Mouse (Mus musculus) CH12.LX (cell line): ENCODE results near the gene Pou2af1. TPM values are rescaled to one million over a fixed set of nuclear protein-coding genes. Genes with fewer than 3 reads are reported as not detected.
A peak's percentile ranks its signal among the peaks of the same experiment; 100 is the strongest.

ENCODE experiments used
- DNase-seq: peaks from one replicate; pipeline ENCODE4 v3.0.0-alpha.2; 2013; ENCODE audit errors: extremely low read depth
- H3K27ac ChIP-seq: 2 replicates; pipeline ENCODE4 v1.5.1; 2012; ENCODE audit warnings: low read depth, mild to moderate bottlenecking, control low read depth, moderate library complexity; ENCODE audit not compliant: insufficient read depth
- H3K27me3 ChIP-seq: replicated peaks from 2 replicates; pipeline ENCODE3; 2012; ENCODE audit warnings: inconsistent platforms
- H3K36me3 ChIP-seq, 2 experiments: replicated peaks in 1 of 2; 2 replicates each; pipeline versions ENCODE3 to v1.6.1; 2012; ENCODE audit warnings: inconsistent platforms in 1 of 2, low read length in 1 of 2, mild to moderate bottlenecking in 1 of 2, mixed read lengths in 1 of 2, moderate library complexity in 1 of 2; ENCODE audit not compliant: control insufficient read depth in 1 of 2, insufficient read depth in 1 of 2
- H3K4me1 ChIP-seq, 2 experiments: 2 replicates each; pipeline ENCODE4 v1.6.1; 2012; ENCODE audit warnings: inconsistent platforms in 1 of 2, moderate library complexity in 1 of 2; ENCODE audit not compliant: insufficient read depth in 2 of 2, control insufficient read depth in 1 of 2
- H3K4me2 ChIP-seq: 2 replicates; pipeline ENCODE4 v1.6.1; 2012; ENCODE audit warnings: low read depth, mild to moderate bottlenecking, control low read depth; ENCODE audit not compliant: poor library complexity, insufficient read depth, severe bottlenecking
- H3K4me3 ChIP-seq, 3 experiments: fragments of 150-350 bp in 1 of 3; sonication (generic) in 1 of 3; replicated peaks in 1 of 3; 2 replicates each; pipeline versions ENCODE3 to v1.5.1; 2011 to 2012; ENCODE audit warnings: low read depth in 2 of 3, low read length in 2 of 3, mild to moderate bottlenecking in 2 of 3, moderate library complexity in 2 of 3, control low read depth in 1 of 3, improper control_type of control experiment in 1 of 3, inconsistent platforms in 1 of 3, mixed read lengths in 1 of 3; ENCODE audit not compliant: poor library complexity in 1 of 3
- H3K79me2 ChIP-seq: replicated peaks from 2 replicates; pipeline ENCODE4 v1.6.1; 2012; ENCODE audit warnings: mild to moderate bottlenecking, moderate library complexity; ENCODE audit not compliant: control insufficient read depth, poor library complexity, insufficient read depth, severe bottlenecking; ENCODE audit errors: extremely low read depth
- H3K9ac ChIP-seq: 2 replicates; pipeline ENCODE4 v1.6.1; 2012; ENCODE audit warnings: low read depth, mild to moderate bottlenecking, control low read depth, moderate library complexity; ENCODE audit not compliant: insufficient read depth
- H3K9me3 ChIP-seq: replicated peaks from 2 replicates; pipeline ENCODE3; 2012; ENCODE audit warnings: low read length, inconsistent platforms, mixed read lengths
- BHLHE40 ChIP-seq: IDR thresholded peaks from 2 replicates; pipeline ENCODE4 v1.6.1; 2011; ENCODE audit warnings: mild to moderate bottlenecking, low read depth, low read length, improper control_type of control experiment
- CHD1 ChIP-seq: IDR thresholded peaks from 2 replicates; pipeline ENCODE4 v1.6.1; 2012; ENCODE audit warnings: low read depth, low read length, improper control_type of control experiment, inconsistent platforms
- CHD2 ChIP-seq: IDR thresholded peaks from 2 replicates; pipeline ENCODE4 v1.6.1; 2011; ENCODE audit warnings: low read length, improper control_type of control experiment
- CTCF ChIP-seq, 2 experiments: IDR thresholded peaks in 1 of 2; conservative IDR thresholded peaks in 1 of 2; 2 replicates each; pipeline ENCODE4 v1.5.1; 2011 to 2012; ENCODE audit warnings: low read depth in 2 of 2, low read length in 2 of 2, improper control_type of control experiment in 1 of 2, inconsistent platforms in 1 of 2, mild to moderate bottlenecking in 1 of 2, moderate library complexity in 1 of 2
- E2F4 ChIP-seq: IDR thresholded peaks from 2 replicates; pipeline ENCODE4 v1.6.1; 2011; ENCODE audit warnings: low read depth, low read length, improper control_type of control experiment; ENCODE audit not compliant: insufficient replicate concordance
- ELF1 ChIP-seq: IDR thresholded peaks from 2 replicates; pipeline ENCODE4 v1.6.1; 2014; ENCODE audit warnings: low read depth, mild to moderate bottlenecking, inconsistent platforms, low read length, improper control_type of control experiment
- EP300 ChIP-seq: IDR thresholded peaks from 2 replicates; pipeline ENCODE4 v1.6.1; 2011; ENCODE audit warnings: low read length, improper control_type of control experiment
- ETS1 ChIP-seq: conservative IDR thresholded peaks from 2 replicates; pipeline ENCODE4 v1.6.1; 2012; ENCODE audit warnings: low read depth, mild to moderate bottlenecking, inconsistent platforms, low read length, improper control_type of control experiment, moderate library complexity
- GABPA ChIP-seq: IDR thresholded peaks from 2 replicates; pipeline ENCODE4 v1.6.1; 2012; ENCODE audit warnings: low read depth, low read length, improper control_type of control experiment, inconsistent platforms; ENCODE audit not compliant: insufficient replicate concordance
- HCFC1 ChIP-seq: IDR thresholded peaks from 2 replicates; pipeline ENCODE4 v1.6.1; 2012; ENCODE audit warnings: low read depth, mild to moderate bottlenecking, inconsistent platforms, low read length, improper control_type of control experiment
- IRF4 ChIP-seq: IDR thresholded peaks from 2 replicates; pipeline ENCODE4 v1.6.1; 2014; ENCODE audit warnings: low read depth, mild to moderate bottlenecking, inconsistent platforms, low read length, improper control_type of control experiment
- JUN ChIP-seq: IDR thresholded peaks from 2 replicates; pipeline ENCODE4 v1.6.1; 2011; ENCODE audit warnings: low read depth, mild to moderate bottlenecking, low read length, improper control_type of control experiment, moderate library complexity; ENCODE audit not compliant: insufficient read depth
- JUND ChIP-seq: conservative IDR thresholded peaks from 2 replicates; pipeline ENCODE4 v1.6.1; 2011; ENCODE audit warnings: low read depth, low read length, improper control_type of control experiment
- KAT2A ChIP-seq: IDR thresholded peaks from 2 replicates; pipeline ENCODE4 v1.6.1; 2012; ENCODE audit warnings: low read length, improper control_type of control experiment, inconsistent platforms; ENCODE audit not compliant: insufficient replicate concordance
- MAFK ChIP-seq: IDR thresholded peaks from 2 replicates; pipeline ENCODE4 v1.6.1; 2011; ENCODE audit warnings: low read length, improper control_type of control experiment; ENCODE audit not compliant: insufficient replicate concordance
- MAX ChIP-seq: IDR thresholded peaks from 2 replicates; pipeline ENCODE4 v1.6.1; 2011; ENCODE audit warnings: low read length, improper control_type of control experiment
- MAZ ChIP-seq: IDR thresholded peaks from 2 replicates; pipeline ENCODE4 v1.6.1; 2012; ENCODE audit warnings: low read depth, mild to moderate bottlenecking, inconsistent platforms, low read length, improper control_type of control experiment, moderate library complexity
- MEF2A ChIP-seq: IDR thresholded peaks from 2 replicates; pipeline ENCODE4 v1.6.1; 2014; ENCODE audit warnings: low read depth, mild to moderate bottlenecking, inconsistent platforms, low read length, improper control_type of control experiment, borderline replicate concordance
- MXI1 ChIP-seq: IDR thresholded peaks from 2 replicates; pipeline ENCODE4 v1.6.1; 2011; ENCODE audit warnings: mild to moderate bottlenecking, low read depth, low read length, improper control_type of control experiment
- MYC ChIP-seq: IDR thresholded peaks from 2 replicates; pipeline ENCODE4 v1.6.1; 2011; ENCODE audit warnings: low read depth, mild to moderate bottlenecking, improper control_type of control experiment, low read length
- NELFE ChIP-seq: IDR thresholded peaks from 2 replicates; pipeline ENCODE4 v1.6.1; 2011; ENCODE audit warnings: low read depth, low read length, improper control_type of control experiment
- NRF1 ChIP-seq: IDR thresholded peaks from 2 replicates; pipeline ENCODE4 v1.6.1; 2014; ENCODE audit warnings: low read depth, mild to moderate bottlenecking, inconsistent platforms, low read length, improper control_type of control experiment, moderate library complexity
- PAX5 ChIP-seq: IDR thresholded peaks from 2 replicates; pipeline ENCODE4 v1.6.1; 2012; ENCODE audit warnings: low read length, inconsistent platforms, mixed read lengths
- POLR2A ChIP-seq: IDR thresholded peaks from 2 replicates; pipeline ENCODE4 v1.6.1; 2011; ENCODE audit warnings: low read depth, mild to moderate bottlenecking, improper control_type of control experiment, low read length
- POLR2AphosphoS2 ChIP-seq: IDR thresholded peaks from 2 replicates; pipeline ENCODE4 v1.6.1; 2011; ENCODE audit warnings: low read depth, low read length, improper control_type of control experiment
- RAD21 ChIP-seq: IDR thresholded peaks from 2 replicates; pipeline ENCODE4 v1.6.1; 2011; ENCODE audit warnings: low read depth, mild to moderate bottlenecking, low read length, improper control_type of control experiment, moderate library complexity
- RCOR1 ChIP-seq: conservative IDR thresholded peaks from 2 replicates; pipeline ENCODE4 v1.6.1; 2012; ENCODE audit warnings: low read depth, mild to moderate bottlenecking, inconsistent platforms, low read length, improper control_type of control experiment
- SIN3A ChIP-seq: IDR thresholded peaks from 2 replicates; pipeline ENCODE4 v1.6.1; 2012; ENCODE audit warnings: low read length, improper control_type of control experiment, inconsistent platforms
- SMC3 ChIP-seq: IDR thresholded peaks from 2 replicates; pipeline ENCODE4 v1.6.1; 2011; ENCODE audit warnings: low read depth, low read length, improper control_type of control experiment
- TBP ChIP-seq: conservative IDR thresholded peaks from 2 replicates; pipeline ENCODE4 v1.6.1; 2011; ENCODE audit warnings: low read depth, low read length, improper control_type of control experiment
- TCF12 ChIP-seq: IDR thresholded peaks from 2 replicates; pipeline ENCODE4 v1.6.1; 2014; ENCODE audit warnings: low read depth, mild to moderate bottlenecking, inconsistent platforms, low read length, improper control_type of control experiment
- UBTF ChIP-seq: IDR thresholded peaks from 2 replicates; pipeline ENCODE4 v1.6.1; 2012; ENCODE audit warnings: low read depth, mild to moderate bottlenecking, inconsistent platforms, low read length, improper control_type of control experiment, moderate library complexity
- USF1 ChIP-seq: IDR thresholded peaks from 2 replicates; pipeline ENCODE4 v1.6.1; 2014; ENCODE audit warnings: low read depth, mild to moderate bottlenecking, inconsistent platforms, low read length, improper control_type of control experiment
- USF2 ChIP-seq: conservative IDR thresholded peaks from 2 replicates; pipeline ENCODE4 v1.6.1; 2011; ENCODE audit warnings: low read depth, low read length, improper control_type of control experiment
- ZC3H11A ChIP-seq: IDR thresholded peaks from 2 replicates; pipeline ENCODE4 v1.6.1; 2012; ENCODE audit warnings: low read depth, mild to moderate bottlenecking, inconsistent platforms, low read length, improper control_type of control experiment
- ZKSCAN1 ChIP-seq: IDR thresholded peaks from 2 replicates; pipeline ENCODE4 v1.6.1; 2012; ENCODE audit warnings: low read depth, inconsistent platforms, low read length, improper control_type of control experiment, borderline replicate concordance
- ZMIZ1 ChIP-seq: IDR thresholded peaks from 2 replicates; pipeline ENCODE4 v1.6.1; 2012; ENCODE audit warnings: low read depth, mild to moderate bottlenecking, inconsistent platforms, low read length, improper control_type of control experiment
- ZNF384 ChIP-seq: IDR thresholded peaks from 2 replicates; pipeline ENCODE4 v1.6.1; 2012; ENCODE audit warnings: low read depth, low read length, improper control_type of control experiment, inconsistent platforms
- dilution Hi-C: fragments of 300-500 bp; cut with MboI; formaldehyde crosslinking; loops from 2 replicates; pipeline ENCODE4 v1.14.3; 2020; ENCODE audit warnings: low sequenced_read_pairs; ENCODE audit not compliant: extremely low pct_unique_long_range_greater_than_20kb, extremely low pct_ligation_motif_present
- in situ Hi-C: fragments of 300-500 bp; cut with MboI; formaldehyde crosslinking; loops from 3 replicates; pipeline ENCODE4 v1.14.3; 2019; ENCODE audit warnings: low sequenced_read_pairs, low pct_ligation_motif_present, low pct_unique_long_range_greater_than_20kb, mixed read lengths
- polyA plus RNA-seq: library from polyadenylated mRNA; unstranded; fragments of >175 nt; gene quantifications from 2 replicates; pipeline ENCODE4 v1.2.1, GENCODE M21; 2012; ENCODE audit warnings: low read depth; ENCODE audit not compliant: insufficient read length
- total RNA-seq, 2 experiments: library from RNA; depleted of rRNA; stranded (reverse); fragments of 300-350 nt in 1 of 2; fragments of >200 nt in 1 of 2; gene quantifications; 2 replicates each; pipeline ENCODE4 v1.2.3; 2012 to 2014

Gene Pou2af1
- total and polyA plus RNA-seq, 3 experiments = 87.4 to 303 (median 173) TPM

- Histone ChIP-seq H3K4me2 (peak within 1 kb of the TSS; percentile 7; the same call in 1 of the 2 replicates), H3K9ac (0 out of 2 replicates have a peak within 1 kb of the TSS, but pooled peaks have one; percentile 31), H3K27ac (no peak within 1 kb of the TSS), H3K9me3 (no peaks in the 10 kb centered on the region), H3K4me1 (peaks cover 28 to 56% of the 10 kb centered on the region in 2 experiments), H3K4me3 (peak within 1 kb of the TSS in 1 of 3 experiments; percentile 22), H3K79me2 (no peaks in the 10 kb centered on the region), H3K27me3 (no peaks in the 10 kb centered on the region), H3K36me3 (no peaks in the 10 kb centered on the region)
- peak; percentile 60 for DNase-seq
- dilution Hi-C loops = no loop called here
- in situ Hi-C loops = loop anchor here (25.0 kb wide), 2 partner anchors 597 to 747 kb away; partner anchors contain the start of gene Arhgap20
- TF ChIP-seq MAZ (no peak), CHD2 (peak; percentile 65; the same call in 1 of the 2 replicates), MAFK (no peak), PAX5 (no peak), USF2 (no peak), MXI1 (0 out of 2 replicates have a peak, but pooled peaks have one; percentile 31), SIN3A (no peak), JUND (no peak), ZKSCAN1 (no peak), NELFE (no peak), CTCF (conservative IDR thresholded peaks at IDR 0.05 in 1 of 2, IDR thresholded peaks at IDR 0.05 in 1 of 2; ENCODE audit: low read depth in 2 of 2, low read length in 2 of 2) (no peak), BHLHE40 (peak; percentile 65), TBP (0 out of 2 replicates have a peak, but pooled peaks have one; percentile 23), GABPA (no peak), ZNF384 (no peak), CHD1 (no peak), HCFC1 (no peak), IRF4 (peak; percentile 36), ZC3H11A (no peak), KAT2A (no peak), ZMIZ1 (no peak), RCOR1 (0 out of 2 replicates have a peak, but pooled peaks have one; percentile 50), MYC (peak; percentile 64; the same call in 1 of the 2 replicates), EP300 (peak; percentile 75), POLR2AphosphoS2 (no peak), JUN (no peak), ETS1 (no peak; the same call in 1 of the 2 replicates), RAD21 (no peak; the same call in 1 of the 2 replicates), NRF1 (peak; percentile 73), MEF2A (0 out of 2 replicates have a peak, but pooled peaks have one; percentile 13), ELF1 (no peak), UBTF (no peak), MAX (peak; percentile 78), E2F4 (no peak), USF1 (no peak), TCF12 (peak; percentile 48), POLR2A (peak; percentile 45), SMC3 (no peak)
These were observed 48.0 kb upstream of the Pou2af1 start, which contains the start of gene Gm32742 for GRCm38 (mm10) chr9:51165312-51166180. TSS of gene Gm32742 (minus strand) at chr9:51165517.
